Mouse (Mus musculus) MEL (cell line): Measurements from ENCODE around the gene Qprt. TPM values are rescaled to one million over a fixed set of nuclear protein-coding genes. Genes with fewer than 3 reads are reported as not detected.
A peak's percentile ranks its signal among the peaks of the same experiment; 100 is the strongest.

Experiments
- DNase-seq: peaks from one replicate; pipeline ENCODE4 v3.0.0; 2011; ENCODE audit warnings: low read depth, low spot score
- H3K27ac ChIP-seq: 2 replicates; pipeline ENCODE4 v1.5.1; 2012; ENCODE audit warnings: low read depth, mild to moderate bottlenecking, control low read depth, low read length, moderate library complexity; ENCODE audit not compliant: control insufficient read depth
- H3K27me3 ChIP-seq, 2 experiments: fragments of 150-350 bp in 1 of 2; sonication (generic) in 1 of 2; 2 replicates each; pipeline ENCODE4 v1.6.1; 2012; ENCODE audit warnings: low read length in 2 of 2, mild to moderate bottlenecking in 2 of 2, improper control_type of control experiment in 1 of 2, moderate library complexity in 1 of 2; ENCODE audit not compliant: insufficient read depth in 2 of 2, control insufficient read depth in 1 of 2
- H3K36me3 ChIP-seq, 2 experiments: 2 replicates each; pipeline ENCODE4 v1.6.1; 2012 to 2014; ENCODE audit warnings: low read length in 2 of 2, improper control_type of control experiment in 1 of 2, inconsistent platforms in 1 of 2, mild to moderate bottlenecking in 1 of 2; ENCODE audit not compliant: insufficient read depth in 2 of 2, control insufficient read depth in 1 of 2
- H3K4me1 ChIP-seq, 2 experiments: fragments of 150-350 bp in 1 of 2; sonication (generic) in 1 of 2; 2 replicates each; pipeline ENCODE4 v1.6.1; 2012; ENCODE audit warnings: low read length in 2 of 2, improper control_type of control experiment in 1 of 2, mild to moderate bottlenecking in 1 of 2; ENCODE audit not compliant: insufficient read depth in 2 of 2, control insufficient read depth in 1 of 2
- H3K4me3 ChIP-seq, 2 experiments: fragments of 150-350 bp in 1 of 2; sonication (generic) in 1 of 2; 2 replicates each; pipeline ENCODE4 v1.5.1; 2012; ENCODE audit warnings: low read depth in 2 of 2, low read length in 2 of 2, mild to moderate bottlenecking in 2 of 2, moderate library complexity in 2 of 2, control low read depth in 1 of 2, improper control_type of control experiment in 1 of 2; ENCODE audit not compliant: control insufficient read depth in 1 of 2, insufficient read depth in 1 of 2
- H3K79me2 ChIP-seq: 2 replicates; pipeline ENCODE4 v1.6.1; 2012; ENCODE audit warnings: mild to moderate bottlenecking, low read length, moderate library complexity; ENCODE audit not compliant: control insufficient read depth, poor library complexity, insufficient read depth
- H3K9ac ChIP-seq: 2 replicates; pipeline ENCODE4 v1.6.1; 2012; ENCODE audit warnings: low read depth, mild to moderate bottlenecking, control low read depth, low read length, moderate library complexity; ENCODE audit not compliant: control insufficient read depth, poor library complexity, severe bottlenecking
- H3K9me3 ChIP-seq: fragments of 150-350 bp; sonication (generic); replicated peaks from 2 replicates; pipeline ENCODE4 v1.6.1; 2012; ENCODE audit warnings: mild to moderate bottlenecking, low read length, improper control_type of control experiment, moderate library complexity; ENCODE audit not compliant: insufficient read depth
- EP300 ChIP-seq, 2 experiments: IDR thresholded peaks; 2 replicates each; pipeline ENCODE4 v1.6.1; 2011; ENCODE audit warnings: improper control_type of control experiment in 2 of 2, low read length in 2 of 2, low read depth in 1 of 2, mild to moderate bottlenecking in 1 of 2
- ETS1 ChIP-seq: IDR thresholded peaks from 2 replicates; pipeline ENCODE4 v1.6.1; 2012; ENCODE audit warnings: low read depth, mild to moderate bottlenecking, inconsistent platforms, low read length, improper control_type of control experiment, moderate library complexity
- GATA1 ChIP-seq: IDR thresholded peaks from 2 replicates; pipeline ENCODE4 v1.6.1; 2011; ENCODE audit warnings: low read depth, low read length, improper control_type of control experiment
- MAZ ChIP-seq: IDR thresholded peaks from 2 replicates; pipeline ENCODE4 v1.6.1; 2012; ENCODE audit warnings: low read depth, mild to moderate bottlenecking, inconsistent platforms, low read length, improper control_type of control experiment
- POLR2A ChIP-seq, 2 experiments: IDR thresholded peaks; 2 replicates each; pipeline ENCODE4 v1.6.1; 2011 to 2012; ENCODE audit warnings: low read length in 2 of 2, mild to moderate bottlenecking in 2 of 2, control low read depth in 1 of 2, improper control_type of control experiment in 1 of 2, low read depth in 1 of 2, moderate library complexity in 1 of 2; ENCODE audit not compliant: control insufficient read depth in 1 of 2, insufficient read depth in 1 of 2, poor library complexity in 1 of 2
- SIN3A ChIP-seq: IDR thresholded peaks from 2 replicates; pipeline ENCODE4 v1.6.1; 2012; ENCODE audit warnings: low read length, improper control_type of control experiment, inconsistent platforms
- SMC3 ChIP-seq: IDR thresholded peaks from 2 replicates; pipeline ENCODE4 v1.6.1; 2011; ENCODE audit warnings: low read depth, low read length, improper control_type of control experiment
- TAL1 ChIP-seq: IDR thresholded peaks from 2 replicates; pipeline ENCODE4 v1.6.1; 2012; ENCODE audit warnings: mild to moderate bottlenecking, inconsistent platforms, low read length, moderate library complexity, mixed read lengths
- TCF12 ChIP-seq: IDR thresholded peaks from 2 replicates; pipeline ENCODE4 v1.6.1; 2014; ENCODE audit warnings: low read depth, mild to moderate bottlenecking, inconsistent platforms, low read length, improper control_type of control experiment, moderate library complexity
- ZKSCAN1 ChIP-seq: IDR thresholded peaks from 2 replicates; pipeline ENCODE4 v1.6.1; 2012; ENCODE audit warnings: low read depth, mild to moderate bottlenecking, inconsistent platforms, low read length, improper control_type of control experiment, moderate library complexity
- polyA plus RNA-seq, 2 experiments: library from polyadenylated mRNA; stranded (reverse) in 1 of 2; unstranded in 1 of 2; fragments of >175 nt in 1 of 2; fragments of >200 nt in 1 of 2; gene quantifications; 2 replicates each; pipeline versions ENCODE4 v1.2.1 to v1.2.4; 2012; ENCODE audit warnings: low replicate concordance in 2 of 2, low read depth in 1 of 2; ENCODE audit not compliant: insufficient read length in 2 of 2, insufficient read depth in 1 of 2, missing spikeins in 1 of 2
- total RNA-seq: library from RNA; depleted of rRNA; stranded (reverse); fragments of 300-350 nt; gene quantifications from 2 replicates; pipeline ENCODE4 v1.2.3, GENCODE M21; 2012

Qprt gene
- total and polyA plus RNA-seq, 3 experiments: 2.7 to 3.7 TPM; not detected in 1

- Histone ChIP-seq H3K4me1 (peaks cover 3 to 14% of the 10 kb centered on the region in 2 experiments; a peak in 3 of 4 replicates), H3K27ac (no peak overlapping the region), H3K9ac (no peak overlapping the region), H3K79me2 (no peaks in the 10 kb centered on the region), H3K9me3 (no peaks in the 10 kb centered on the region), H3K27me3 (no peaks in the 10 kb centered on the region), H3K4me3 (no peak overlapping the region), H3K36me3 (peaks cover 0 to 12% of the 10 kb centered on the region in 2 experiments; a peak in 2 of 4 replicates)
- DNase-seq: no peak
- TF ChIP-seq ETS1 (peak; percentile 77), SIN3A (no peak), TCF12 (0 out of 2 replicates have a peak, but pooled peaks have one; percentile 9), TAL1 (peak; percentile 40; the same call in 1 of the 2 replicates), EP300 (IDR thresholded peaks at IDR 0.05; ENCODE audit: low read depth in 1 of 2, low read length in 2 of 2) (peak; percentile 17 to 48; a peak in 1 of 4 replicates), MAZ (no peak), GATA1 (0 out of 2 replicates have a peak, but pooled peaks have one; percentile 31)
These were observed 35.5 kb upstream of the Qprt start for GRCm38 (mm10) chr7:127157548-127157947.

- Histone ChIP-seq H3K9me3 (no peaks in the 10 kb centered on the region), H3K4me1 (peaks cover 3 to 14% of the 10 kb centered on the region in 2 experiments; a peak in 3 of 4 replicates), H3K9ac (0 out of 2 replicates have a peak overlapping the region, but pooled peaks have one; percentile 5), H3K4me3 (no peak overlapping the region), H3K79me2 (no peaks in the 10 kb centered on the region), H3K27ac (no peak overlapping the region), H3K36me3 (peaks cover 0 to 12% of the 10 kb centered on the region in 2 experiments; a peak in 2 of 4 replicates), H3K27me3 (no peaks in the 10 kb centered on the region)
- TF ChIP-seq SMC3: no peak
- DNase-seq: no peak
These were observed 31.5 kb upstream of the Qprt start for GRCm38 (mm10) chr7:127153477-127153876.

- Histone ChIP-seq H3K79me2 (no peaks in the 10 kb centered on the region), H3K4me3 (no peak overlapping the region), H3K36me3 (peaks cover 0 to 10% of the 10 kb centered on the region in 2 experiments; a peak in 2 of 4 replicates), H3K9me3 (no peaks in the 10 kb centered on the region), H3K4me1 (peaks cover 3 to 9% of the 10 kb centered on the region in 2 experiments; a peak in 3 of 4 replicates), H3K9ac (no peak overlapping the region), H3K27me3 (no peaks in the 10 kb centered on the region), H3K27ac (no peak overlapping the region)
- DNase-seq: no peak
- TF ChIP-seq ZKSCAN1 (peak; percentile 87), POLR2A (IDR thresholded peaks at IDR 0.05; ENCODE audit: control insufficient read depth in 1 of 2, insufficient read depth in 1 of 2, low read depth in 1 of 2, low read length in 2 of 2, poor library complexity in 1 of 2) (no peak)
These were observed 30.4 kb upstream of the Qprt start for GRCm38 (mm10) chr7:127152464-127152863.
